Mouse (Mus musculus) kidney, adult 8-10 months (tissue): ENCODE results near the gene 4931406C07Rik.

Experiments used
- DNase-seq, 2 experiments: peaks; one replicate each; pipeline ENCODE4 v3.0.0; 2022

The 4931406C07Rik gene

GRCm38 (mm10) chr9:15238297-15238990 is 67.8 kb downstream of the 4931406C07Rik start:
- DNase-seq: no peak

- DNase-seq: no peak
Observed at GRCm38 (mm10) chr9:15237516-15238296, 68.5 kb downstream of the 4931406C07Rik start.

- DNase-seq: no peak
Observed at GRCm38 (mm10) chr9:15235986-15236385, 70.3 kb downstream of the 4931406C07Rik start.

GRCm38 (mm10) chr9:15233604-15234003 is 72.6 kb downstream of the 4931406C07Rik start:
- no peak for DNase-seq
